Mouse (Mus musculus) liver, adult 2 months (tissue): ENCODE measurements at regions not wholly inside any gene's neighbourhood (a gene's known extent, or its start where the extent isn't known, plus 50 kb on each side); places are given as distances from the start of the nearest gene placed in this dataset.
A peak's percentile ranks its signal among the peaks of the same experiment; 100 is the strongest.

ENCODE experiments used
- DNase-seq: peaks from one replicate; pipeline ENCODE4 v3.0.0-alpha.2; 2011; ENCODE audit warnings: low read depth, low spot score; ENCODE audit errors: extremely low read depth
- H3K27ac ChIP-seq: fragments of 200-500 bp; replicated peaks from 2 replicates; pipeline ENCODE4 v1.5.1; 2012; ENCODE audit warnings: low read depth, mild to moderate bottlenecking, control low read depth, inconsistent platforms, low read length; ENCODE audit not compliant: insufficient read depth
- H3K27me3 ChIP-seq: fragments of 200-500 bp; 2 replicates; pipeline ENCODE4 v1.6.1; 2012; ENCODE audit warnings: mild to moderate bottlenecking, moderate library complexity, low read length, inconsistent platforms; ENCODE audit not compliant: control insufficient read depth, insufficient read depth
- H3K36me3 ChIP-seq: fragments of 200-500 bp; 2 replicates; pipeline ENCODE4 v1.6.1; 2012; ENCODE audit warnings: low read length, inconsistent platforms; ENCODE audit not compliant: control insufficient read depth, insufficient read depth
- H3K4me1 ChIP-seq: fragments of 200-500 bp; 2 replicates; pipeline ENCODE4 v1.6.1; 2011; ENCODE audit warnings: low read length; ENCODE audit not compliant: control insufficient read depth, insufficient read depth
- H3K4me3 ChIP-seq: fragments of 200-500 bp; 2 replicates; pipeline ENCODE4 v1.5.1; 2011; ENCODE audit warnings: low read depth, mild to moderate bottlenecking, control low read depth, low read length, moderate library complexity; ENCODE audit not compliant: insufficient read depth
- H3K79me2 ChIP-seq: fragments of 200-500 bp; 2 replicates; pipeline ENCODE4 v1.6.1; 2012; ENCODE audit warnings: inconsistent platforms, mild to moderate bottlenecking, low read length, moderate library complexity; ENCODE audit not compliant: control insufficient read depth, insufficient read depth
- H3K9ac ChIP-seq: fragments of 200-500 bp; 2 replicates; pipeline ENCODE4 v1.6.1; 2012; ENCODE audit warnings: low read depth, mild to moderate bottlenecking, control low read depth, inconsistent platforms, low read length
- CTCF ChIP-seq: fragments of 200-500 bp; IDR thresholded peaks from 2 replicates; pipeline ENCODE4 v1.5.1; 2011; ENCODE audit warnings: low read depth, low read length, control low read depth
- POLR2A ChIP-seq: fragments of 200-500 bp; IDR thresholded peaks from 2 replicates; pipeline ENCODE4 v1.6.1; 2011; ENCODE audit warnings: low read length, control low read depth; ENCODE audit not compliant: insufficient read depth; ENCODE audit errors: extremely low read depth
- WGBS: fragments of 180-500 bp; shearing (Covaris S2); methylation state at CpG from one replicate; pipeline ENCODE4 v1.1.7; 2018; 5-methylcytosine and 5-hydroxymethylcytosine counted together

DNA sequence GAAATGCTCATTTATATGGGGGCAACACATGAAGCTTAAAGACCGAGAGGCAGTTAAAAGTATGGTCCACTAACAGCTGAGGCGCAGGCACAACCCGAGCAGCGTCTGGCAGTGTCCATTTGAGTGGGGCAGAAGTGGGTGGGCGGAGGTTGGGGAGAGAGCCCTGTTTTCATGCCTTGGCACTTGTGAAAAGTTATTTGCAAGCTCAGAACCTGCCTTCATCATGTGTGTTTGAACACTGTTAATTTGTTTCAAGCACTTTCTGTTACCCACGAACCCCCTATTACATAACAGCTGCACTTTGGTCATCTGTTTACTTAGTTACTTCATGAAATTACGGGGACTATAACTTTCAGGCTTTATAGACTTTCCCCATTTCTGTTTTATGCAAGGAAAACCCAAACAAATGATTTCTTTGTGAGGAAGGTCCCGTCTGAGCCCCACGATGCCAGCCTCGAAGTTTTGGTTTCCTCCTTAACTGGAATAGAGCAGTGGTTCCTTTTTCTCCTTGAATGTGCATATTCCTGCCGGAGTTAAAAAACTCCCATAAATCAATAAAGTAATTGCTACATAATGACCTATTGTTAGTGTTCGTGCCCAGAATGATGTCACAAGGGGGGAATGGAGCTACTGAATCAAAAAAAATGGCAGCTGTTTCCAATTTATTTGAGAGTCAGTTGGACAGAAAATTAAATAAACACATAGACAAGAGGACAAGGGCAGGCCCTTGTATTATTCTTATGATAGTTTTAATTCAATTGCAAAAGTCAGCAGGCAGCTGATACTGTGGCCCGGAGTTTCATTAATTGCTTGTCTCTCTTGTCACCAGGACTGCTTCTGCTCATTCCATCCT is 363.6 kb downstream of the Etnk1 start:
- Histone ChIP-seq H3K4me3 (peak overlapping the region; percentile 50), H3K9ac (peak overlapping the region; percentile 54), H3K27me3 (no peaks in the 10 kb centered on the region), H3K27ac (peak overlapping the region; percentile 84), H3K4me1 (peaks cover 7% of the 10 kb centered on the region; the same call in 1 of the 2 replicates), H3K79me2 (no peaks in the 10 kb centered on the region), H3K36me3 (no peaks in the 10 kb centered on the region)
- TF ChIP-seq CTCF: no peak
- no peak for TF ChIP-seq POLR2A
- 18% methylated on average over 13 of the region's 13 CpGs for WGBS
- peak; percentile 98 for DNase-seq

DNA sequence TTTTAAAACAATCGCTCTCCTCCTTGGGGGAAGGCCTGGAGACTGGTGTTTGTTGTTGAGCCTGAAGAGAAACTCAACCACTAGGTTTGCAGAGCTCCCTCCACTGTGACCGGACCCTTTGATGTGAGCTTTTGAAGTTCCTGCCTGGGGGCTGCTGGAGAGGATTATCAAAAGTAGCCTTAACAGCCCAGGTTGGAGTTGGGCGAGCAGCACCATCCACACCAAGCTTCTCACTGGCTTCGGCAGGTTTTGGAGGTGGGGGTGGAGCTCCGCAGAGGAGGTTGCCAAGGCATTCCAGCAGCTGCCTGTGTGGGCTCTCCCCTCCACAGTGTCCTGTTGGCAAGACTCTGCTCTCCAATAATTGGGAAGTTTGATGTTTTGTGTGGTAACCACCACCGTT is 364.5 kb downstream of the Etnk1 start:
- no peaks in the 10 kb centered on the region for H3K79me2 ChIP-seq
- H3K27me3 ChIP-seq: no peaks in the 10 kb centered on the region
- H3K4me3 ChIP-seq: no peak overlapping the region
- WGBS: 61% methylated on average over 6 of the region's 6 CpGs
- peaks cover 7% of the 10 kb centered on the region; the same call in 1 of the 2 replicates for H3K4me1 ChIP-seq
- TF ChIP-seq POLR2A (no peak), CTCF (no peak)
- no peak overlapping the region for H3K9ac ChIP-seq
- DNase-seq: peak; percentile 9
- no peaks in the 10 kb centered on the region for H3K36me3 ChIP-seq
- H3K27ac ChIP-seq: peak overlapping the region; percentile 62

DNA sequence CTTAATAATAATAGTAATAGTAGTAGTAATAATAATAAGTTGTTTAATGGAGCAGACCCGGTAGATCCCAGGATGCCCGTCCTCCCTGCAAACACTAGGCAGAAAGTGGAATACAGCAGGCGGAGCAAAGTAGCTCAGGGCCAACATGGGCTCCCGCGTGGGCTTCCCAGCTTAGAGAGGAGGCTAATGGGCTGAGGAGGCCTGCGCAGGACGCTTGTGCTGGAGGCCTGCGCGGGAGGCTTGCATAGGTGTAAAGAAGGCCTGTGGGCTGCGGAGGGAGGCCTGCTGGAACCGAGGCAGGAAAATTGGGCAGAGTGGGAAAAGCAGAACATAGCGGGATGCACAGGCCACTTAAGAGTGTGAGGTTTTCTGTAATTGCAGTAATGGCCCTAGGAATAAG is 365.4 kb downstream of the Etnk1 start:
- H3K4me3 ChIP-seq: no peak overlapping the region
- H3K27ac ChIP-seq: no peak overlapping the region
- H3K9ac ChIP-seq: no peak overlapping the region
- H3K27me3 ChIP-seq: no peaks in the 10 kb centered on the region
- no peaks in the 10 kb centered on the region for H3K79me2 ChIP-seq
- DNase-seq: no peak
- no peaks in the 10 kb centered on the region for H3K36me3 ChIP-seq
- TF ChIP-seq POLR2A (no peak), CTCF (no peak)
- H3K4me1 ChIP-seq: peaks cover 7% of the 10 kb centered on the region; the same call in 1 of the 2 replicates
- WGBS: 96% methylated on average over 12 of the region's 12 CpGs

DNA sequence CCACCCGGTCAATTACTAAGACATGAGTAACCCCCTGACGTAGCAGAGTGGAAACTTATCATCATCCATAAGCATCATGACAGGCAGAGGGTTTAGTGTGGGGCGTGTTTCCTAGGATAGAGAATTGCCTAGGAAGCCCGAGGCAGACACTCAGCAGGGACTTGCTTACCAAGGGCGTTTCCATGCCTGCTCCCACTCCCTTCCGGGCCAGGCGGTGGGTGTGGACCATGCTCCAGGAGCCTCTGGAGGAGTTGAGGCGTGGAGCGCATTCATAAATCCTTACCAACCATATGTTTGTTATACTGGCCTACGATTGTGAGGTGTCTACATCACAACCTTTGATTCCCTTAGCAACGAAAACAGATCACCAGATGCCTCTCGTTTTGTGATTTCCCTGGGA is 368.2 kb downstream of the Etnk1 start:
- Histone ChIP-seq H3K36me3 (no peaks in the 10 kb centered on the region), H3K4me3 (no peak overlapping the region), H3K9ac (no peak overlapping the region), H3K27me3 (no peaks in the 10 kb centered on the region), H3K79me2 (no peaks in the 10 kb centered on the region), H3K27ac (no peak overlapping the region), H3K4me1 (peaks cover 5% of the 10 kb centered on the region; the same call in 1 of the 2 replicates)
- WGBS: 90% methylated on average over 12 of the region's 12 CpGs
- TF ChIP-seq CTCF (no peak), POLR2A (no peak)
- no peak for DNase-seq

DNA sequence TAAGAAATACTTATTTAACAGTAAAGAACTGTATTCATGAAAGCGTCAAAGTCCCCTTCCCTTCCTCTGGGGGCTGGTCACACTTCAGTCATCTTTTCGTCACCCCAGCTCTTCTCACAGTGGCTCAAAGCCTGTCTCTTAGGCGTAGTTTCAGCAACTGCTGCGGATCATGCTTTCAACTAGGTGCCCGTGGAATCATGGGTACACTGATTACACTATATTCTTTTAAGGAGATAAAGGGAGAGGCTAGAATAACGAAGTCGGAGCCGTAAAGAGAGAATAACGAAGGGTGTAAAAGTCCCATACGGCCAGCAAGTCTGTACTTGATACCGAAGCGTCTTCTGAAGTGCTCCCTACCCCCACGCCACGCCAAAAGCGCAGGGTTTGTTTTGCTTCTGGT is 368.7 kb downstream of the Etnk1 start:
- TF ChIP-seq CTCF (no peak), POLR2A (no peak)
- 93% methylated on average over 15 of the region's 15 CpGs for WGBS
- Histone ChIP-seq H3K79me2 (no peaks in the 10 kb centered on the region), H3K9ac (no peak overlapping the region), H3K36me3 (no peaks in the 10 kb centered on the region), H3K27me3 (no peaks in the 10 kb centered on the region), H3K4me1 (peaks cover 4% of the 10 kb centered on the region; the same call in 1 of the 2 replicates), H3K27ac (no peak overlapping the region), H3K4me3 (no peak overlapping the region)
- no peak for DNase-seq

DNA sequence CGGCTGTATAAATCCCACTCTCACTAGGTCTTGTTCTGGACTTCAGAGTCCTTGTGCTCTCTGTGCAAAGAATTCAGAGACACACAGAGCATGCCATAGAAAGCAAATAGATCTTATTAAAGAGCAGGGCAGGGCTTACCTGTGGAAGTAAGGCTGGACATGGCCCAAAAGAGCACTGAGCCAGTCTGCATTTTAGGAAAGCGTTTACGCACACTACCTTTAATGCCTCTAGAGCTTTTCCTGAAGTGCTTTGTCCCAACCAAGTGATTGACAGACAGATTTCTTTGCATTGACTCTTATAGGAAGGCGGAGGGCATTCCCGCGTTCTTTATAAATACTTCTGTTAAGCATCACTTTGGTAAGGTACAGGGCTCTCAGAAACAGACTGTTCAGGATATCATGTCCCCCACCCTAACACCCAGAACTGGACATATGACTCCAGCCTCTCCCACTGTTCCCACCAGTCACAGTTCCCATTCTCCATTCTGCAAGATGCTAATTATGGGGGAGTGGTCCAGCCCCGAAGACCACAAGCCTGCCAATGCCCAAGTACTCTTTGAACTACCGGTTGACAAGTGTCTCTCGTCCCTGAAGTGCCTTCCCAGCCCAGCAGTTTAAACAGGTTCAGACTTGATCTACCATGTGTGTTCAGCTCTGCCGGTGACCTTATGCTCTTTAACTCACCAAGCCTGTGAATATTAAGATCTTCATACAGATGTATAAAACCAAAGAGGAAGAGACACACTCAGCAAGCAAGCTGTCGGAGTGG is 369.7 kb downstream of the Etnk1 start:
- TF ChIP-seq POLR2A (no peak), CTCF (no peak)

More for the DNA sequence above, 369.7 kb downstream of the Etnk1 start:
- Histone ChIP-seq H3K9ac (no peak overlapping the region), H3K79me2 (no peaks in the 10 kb centered on the region), H3K27me3 (no peaks in the 10 kb centered on the region), H3K27ac (no peak overlapping the region), H3K4me3 (no peak overlapping the region), H3K36me3 (no peaks in the 10 kb centered on the region), H3K4me1 (no peaks in the 10 kb centered on the region)
- 93% methylated on average over 11 of the region's 11 CpGs for WGBS
- no peak for DNase-seq
